Mouse (Mus musculus) liver, embryonic 11.5 days (tissue): ENCODE data around the gene Lmo3. TPM values are rescaled to one million over a fixed set of nuclear protein-coding genes. Genes with fewer than 3 reads are reported as not detected.

ENCODE experiments used
- ATAC-seq: fragments of 200-750 bp; cut with Nextera tagmentation; replicated peaks from 2 replicates; pipeline ENCODE4 v1.8.0; 2017; ENCODE audit warnings: moderate number of reproducible peaks, mild to moderate bottlenecking, moderate TSS enrichment, moderate library complexity; ENCODE audit not compliant: low FRiP score
- DNase-seq: peaks from one replicate; pipeline ENCODE4 v3.0.0-alpha.2; 2017; ENCODE audit warnings: low spot score
- H3K27ac ChIP-seq: fragments of 300-500 bp; sonication (generic); 2 replicates; pipeline ENCODE4 v1.5.1; 2014; ENCODE audit warnings: mild to moderate bottlenecking, low read depth, low read length, control low read depth
- H3K27me3 ChIP-seq: fragments of 300-500 bp; sonication (generic); replicated peaks from 2 replicates; pipeline ENCODE4 v1.6.1; 2014; ENCODE audit warnings: low read length, mixed read lengths; ENCODE audit not compliant: control insufficient read depth, insufficient read depth
- H3K36me3 ChIP-seq: fragments of 300-500 bp; sonication (generic); 2 replicates; pipeline ENCODE4 v1.6.1; 2014; ENCODE audit warnings: mild to moderate bottlenecking, low read length, moderate library complexity, mixed read lengths; ENCODE audit not compliant: control insufficient read depth, insufficient read depth
- H3K4me1 ChIP-seq: fragments of 300-500 bp; sonication (generic); replicated peaks from 2 replicates; pipeline ENCODE4 v1.6.1; 2014; ENCODE audit warnings: low read length, mixed read lengths; ENCODE audit not compliant: control insufficient read depth, insufficient read depth
- H3K4me2 ChIP-seq: fragments of 300-500 bp; sonication (generic); 2 replicates; pipeline ENCODE4 v1.6.1; 2014; ENCODE audit warnings: mild to moderate bottlenecking, control low read depth, moderate library complexity
- H3K4me3 ChIP-seq: fragments of 300-500 bp; sonication (generic); 2 replicates; pipeline ENCODE4 v1.5.1; 2014; ENCODE audit warnings: low read depth, low read length, control low read depth
- H3K9ac ChIP-seq: fragments of 300-500 bp; sonication (generic); 2 replicates; pipeline ENCODE4 v1.6.1; 2014; ENCODE audit warnings: low read depth, low read length, control low read depth
- H3K9me3 ChIP-seq: fragments of 300-500 bp; sonication (generic); 2 replicates; pipeline ENCODE4 v1.6.1; 2016; ENCODE audit warnings: low read length, inconsistent platforms, mixed read lengths; ENCODE audit not compliant: control insufficient read depth
- whole genome bisulfite sequencing: fragments of 180-500 bp; shearing (Covaris S2); extraction: QIAGEN DNeasy Blood & Tissue Kit; methylation state at CpG from one replicate; pipeline ENCODE4 v1.1.7; 2014; 5-methylcytosine and 5-hydroxymethylcytosine counted together
- polyA plus RNA-seq: library from polyadenylated mRNA; unstranded; fragments of >200 nt; fragmentation: Nextera tagmentation; extraction: Ambion mirVana; gene quantifications from 2 replicates; pipeline ENCODE4 v1.2.1, GENCODE M21; 2014

Gene Lmo3
- polyA plus RNA-seq, 1 experiment from 2014 or later, result 1.1 TPM

- no peaks in the 10 kb centered on the region for H3K36me3 ChIP-seq
- H3K9me3 ChIP-seq, result no peaks in the 10 kb centered on the region
- H3K9ac ChIP-seq, result no peak overlapping the region
- no peaks in the 10 kb centered on the region for H3K4me1 ChIP-seq
- H3K4me2 ChIP-seq, result no peak overlapping the region
- ATAC-seq, result no peak
- 83% methylated on average over 2 of the region's 2 CpGs for WGBS
- H3K4me3 ChIP-seq, result no peak overlapping the region
- no peak overlapping the region for H3K27ac ChIP-seq
- no peaks in the 10 kb centered on the region for H3K27me3 ChIP-seq
- no peak for DNase-seq
Measured at GRCm38 (mm10) chr6:138563416-138563815, 18.4 kb downstream of the Lmo3 start.

GRCm38 (mm10) chr6:138552144-138552543, 29.6 kb downstream of the Lmo3 start:
- Histone ChIP-seq H3K9me3 (no peaks in the 10 kb centered on the region), H3K4me1 (no peaks in the 10 kb centered on the region), H3K9ac (no peak overlapping the region), H3K27ac (no peak overlapping the region), H3K4me3 (no peak overlapping the region), H3K36me3 (no peaks in the 10 kb centered on the region), H3K4me2 (no peak overlapping the region), H3K27me3 (no peaks in the 10 kb centered on the region)
- WGBS, result 75% methylated on average over 7 of the region's 7 CpGs
- ATAC-seq, result no peak
- DNase-seq, result no peak

- no peak for DNase-seq
- no peak for ATAC-seq
- Histone ChIP-seq H3K4me2 (no peak overlapping the region), H3K9ac (no peak overlapping the region), H3K4me3 (no peak overlapping the region), H3K9me3 (no peaks in the 10 kb centered on the region; the same call in 1 of the 2 replicates), H3K36me3 (no peaks in the 10 kb centered on the region), H3K27ac (no peak overlapping the region), H3K4me1 (no peaks in the 10 kb centered on the region), H3K27me3 (no peaks in the 10 kb centered on the region)
- 67% methylated on average over 2 of the region's 2 CpGs for WGBS
Measured at GRCm38 (mm10) chr6:138534879-138535278, 46.9 kb downstream of the Lmo3 start.

GRCm38 (mm10) chr6:138506642-138507041, 75.1 kb downstream of the Lmo3 start:
- Histone ChIP-seq H3K9ac (no peak overlapping the region), H3K4me2 (no peak overlapping the region), H3K4me1 (no peaks in the 10 kb centered on the region), H3K27ac (no peak overlapping the region), H3K27me3 (no peaks in the 10 kb centered on the region), H3K9me3 (no peaks in the 10 kb centered on the region), H3K4me3 (no peak overlapping the region), H3K36me3 (no peaks in the 10 kb centered on the region)
- no peak for DNase-seq
- WGBS, result 53% methylated on average over 1 of the region's 1 CpGs
- no peak for ATAC-seq

GRCm38 (mm10) chr6:138503946-138504345, 77.8 kb downstream of the Lmo3 start:
- no peak overlapping the region for H3K9ac ChIP-seq
- ATAC-seq (no peak), DNase-seq (no peak)
- H3K27ac ChIP-seq, result no peak overlapping the region
- H3K4me2 ChIP-seq, result no peak overlapping the region
- H3K4me1 ChIP-seq, result no peaks in the 10 kb centered on the region
- no peaks in the 10 kb centered on the region for H3K27me3 ChIP-seq
- H3K36me3 ChIP-seq, result no peaks in the 10 kb centered on the region
- no peak overlapping the region for H3K4me3 ChIP-seq
- 92% methylated on average over 1 of the region's 1 CpGs for WGBS
- H3K9me3 ChIP-seq, result no peaks in the 10 kb centered on the region

- Histone ChIP-seq H3K9me3 (no peaks in the 10 kb centered on the region), H3K27ac (no peak overlapping the region), H3K4me3 (no peak overlapping the region), H3K4me1 (no peaks in the 10 kb centered on the region), H3K27me3 (no peaks in the 10 kb centered on the region), H3K9ac (no peak overlapping the region), H3K36me3 (no peaks in the 10 kb centered on the region), H3K4me2 (no peak overlapping the region)
- no peak for DNase-seq
- no peak for ATAC-seq
- 84% methylated on average over 3 of the region's 3 CpGs for WGBS
Measured at GRCm38 (mm10) chr6:138482834-138483233, 98.9 kb downstream of the Lmo3 start.

GRCm38 (mm10) chr6:138477611-138478010, 104.2 kb downstream of the Lmo3 start:
- Histone ChIP-seq H3K27ac (no peak overlapping the region), H3K9ac (no peak overlapping the region), H3K4me1 (no peaks in the 10 kb centered on the region), H3K27me3 (no peaks in the 10 kb centered on the region), H3K36me3 (no peaks in the 10 kb centered on the region), H3K4me3 (no peak overlapping the region), H3K9me3 (no peaks in the 10 kb centered on the region), H3K4me2 (no peak overlapping the region)
- peak; percentile 54 for DNase-seq
- WGBS, result 15% methylated on average over 5 of the region's 5 CpGs
- ATAC-seq, result peak; percentile 57; the same call in 1 of the 2 replicates

- Histone ChIP-seq H3K4me2 (no peak overlapping the region), H3K9ac (no peak overlapping the region), H3K36me3 (no peaks in the 10 kb centered on the region), H3K27ac (no peak overlapping the region), H3K9me3 (no peaks in the 10 kb centered on the region), H3K4me1 (no peaks in the 10 kb centered on the region), H3K4me3 (no peak overlapping the region), H3K27me3 (no peaks in the 10 kb centered on the region)
- ATAC-seq (no peak), DNase-seq (no peak)
- WGBS, result 42% methylated on average over 4 of the region's 4 CpGs
Measured at GRCm38 (mm10) chr6:138469204-138469603, 112.6 kb downstream of the Lmo3 start.

- Histone ChIP-seq H3K4me2 (no peak overlapping the region), H3K4me3 (no peak overlapping the region), H3K9ac (no peak overlapping the region), H3K27ac (no peak overlapping the region), H3K9me3 (no peaks in the 10 kb centered on the region), H3K27me3 (no peaks in the 10 kb centered on the region), H3K36me3 (no peaks in the 10 kb centered on the region), H3K4me1 (no peaks in the 10 kb centered on the region)
- no peak for DNase-seq
- no peak for ATAC-seq
- 68% methylated on average over 3 of the region's 3 CpGs for WGBS
Measured at GRCm38 (mm10) chr6:138444515-138445048, 137.2 kb downstream of the Lmo3 start.
